Mouse (Mus musculus) kidney, adult 2 months (tissue): Measurements from ENCODE around the gene Tgm5. TPM values are rescaled to one million over a fixed set of nuclear protein-coding genes. Genes with fewer than 3 reads are reported as not detected.
"Not testable (repeated sequence)": the region's sequence is repeated elsewhere in the genome, so short reads cannot be mapped to it uniquely, and the experiment has no call there.

Source experiments
- DNase-seq: peaks from one replicate; pipeline ENCODE4 v3.0.0; 2021
- H3K27ac ChIP-seq: fragments of 200-500 bp; 2 replicates; pipeline ENCODE4 v1.5.1; 2012; ENCODE audit warnings: low read depth, low read length, control low read depth, inconsistent platforms; ENCODE audit not compliant: insufficient read depth
- H3K27me3 ChIP-seq: fragments of 200-500 bp; replicated peaks from 2 replicates; pipeline ENCODE4 v1.6.1; 2012; ENCODE audit warnings: mild to moderate bottlenecking, moderate library complexity, low read length, inconsistent platforms; ENCODE audit not compliant: control insufficient read depth, insufficient read depth
- H3K36me3 ChIP-seq: fragments of 200-500 bp; 2 replicates; pipeline ENCODE4 v1.6.1; 2012; ENCODE audit warnings: mild to moderate bottlenecking, moderate library complexity, low read length, inconsistent platforms; ENCODE audit not compliant: control insufficient read depth, insufficient read depth
- H3K4me1 ChIP-seq: fragments of 200-500 bp; 2 replicates; pipeline ENCODE4 v1.6.1; 2011; ENCODE audit warnings: low read length; ENCODE audit not compliant: control insufficient read depth, insufficient read depth
- H3K4me3 ChIP-seq: fragments of 200-500 bp; 2 replicates; pipeline ENCODE4 v1.5.1; 2011; ENCODE audit warnings: mild to moderate bottlenecking, low read depth, low read length, control low read depth; ENCODE audit not compliant: insufficient read depth
- CTCF ChIP-seq: fragments of 200-500 bp; conservative IDR thresholded peaks from 2 replicates; pipeline ENCODE4 v1.5.1; 2011; ENCODE audit warnings: low read depth, mild to moderate bottlenecking, control low read depth, low read length, moderate library complexity, mixed read lengths; ENCODE audit not compliant: insufficient read depth, insufficient read length
- POLR2A ChIP-seq: fragments of 200-500 bp; IDR thresholded peaks from one replicate; pipeline ENCODE4 v1.6.1; 2011; ENCODE audit warnings: low read depth, low read length, control low read depth
- WGBS: fragments of 180-500 bp; shearing (Covaris S2); methylation state at CpG from one replicate; pipeline ENCODE4 v1.1.7; 2018; 5-methylcytosine and 5-hydroxymethylcytosine counted together
- polyA plus RNA-seq: library from polyadenylated mRNA; depleted of rRNA; stranded (reverse); fragments of >200 nt; gene quantifications from 2 replicates; pipeline ENCODE4 v1.2.3, GENCODE M21; 2012; rRNA removed

Tgm5 gene
- polyA plus RNA-seq = 0.06 and 0.08 TPM in 2 replicates

GRCm38 (mm10) chr2:121085480-121086185 is at the start of gene Tgm5:
Gene Tgm5 (minus strand): TSS chr2:121085841.
- no peaks in the 10 kb centered on the region for H3K4me1 ChIP-seq
- H3K4me3 ChIP-seq = no peak within 1 kb of the TSS
- H3K27ac ChIP-seq = no peak within 1 kb of the TSS
- no peaks in the 10 kb centered on the region for H3K36me3 ChIP-seq
- WGBS = 22% methylated on average over 6 of the region's 6 CpGs
- TF ChIP-seq CTCF = no peak
- TF ChIP-seq POLR2A = no peak
- no peaks in the 10 kb centered on the region for H3K27me3 ChIP-seq
- DNase-seq = peak; percentile 42

GRCm38 (mm10) chr2:121132822-121133221 is 47.2 kb upstream of the Tgm5 start:
- TF ChIP-seq CTCF (no peak), POLR2A (no peak)
- no peak for DNase-seq
- Histone ChIP-seq H3K4me3 (no peak overlapping the region), H3K27ac (no peak overlapping the region), H3K27me3 (no peaks in the 10 kb centered on the region), H3K36me3 (no peaks in the 10 kb centered on the region), H3K4me1 (peaks cover 11% of the 10 kb centered on the region; the same call in 1 of the 2 replicates)
- 81% methylated on average over 1 of the region's 1 CpGs for WGBS

DNA sequence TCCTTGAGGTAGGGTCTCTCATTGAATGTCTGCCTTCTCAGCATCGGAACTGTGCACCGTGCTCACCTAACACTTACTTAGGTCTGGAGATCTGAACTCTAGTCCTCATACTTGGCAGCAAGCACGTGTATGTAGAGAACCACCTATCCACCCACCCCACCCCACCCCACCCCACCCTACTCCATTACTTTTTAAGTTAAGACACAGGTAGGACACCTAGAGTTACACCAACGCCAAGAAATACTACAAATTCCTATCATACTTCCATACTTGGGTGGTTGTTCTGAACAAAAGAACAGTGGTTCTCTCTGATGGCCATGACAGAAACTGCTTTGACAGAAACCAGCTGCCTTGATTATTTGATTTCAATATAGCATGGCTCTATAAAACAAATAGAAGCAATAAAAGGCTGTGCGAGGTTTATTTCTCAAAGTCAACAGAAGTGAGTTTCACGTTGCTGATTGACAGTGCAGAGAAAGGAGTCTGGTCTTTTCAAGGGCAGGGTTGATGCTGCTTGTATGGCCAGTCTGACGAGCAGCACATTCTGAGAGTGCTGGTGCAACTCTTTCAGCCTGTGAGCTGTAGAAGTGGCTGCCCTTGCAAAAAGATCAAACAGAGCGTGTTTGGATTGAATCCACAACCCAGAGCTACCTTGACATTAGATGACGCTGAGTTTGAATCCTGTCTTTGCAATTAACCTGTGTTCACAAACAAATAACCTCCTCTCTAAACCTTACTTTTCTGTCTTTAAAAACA is 43.4 kb upstream of the Tgm5 start:
- Histone ChIP-seq H3K4me3 (no peak overlapping the region), H3K36me3 (no peaks in the 10 kb centered on the region), H3K4me1 (no peaks in the 10 kb centered on the region; the same call in 1 of the 2 replicates), H3K27me3 (no peaks in the 10 kb centered on the region), H3K27ac (no peak overlapping the region)
- DNase-seq = no peak
- 57% methylated on average over 9 of the region's 9 CpGs for whole genome bisulfite sequencing
- TF ChIP-seq CTCF (no peak), POLR2A (no peak)

DNA sequence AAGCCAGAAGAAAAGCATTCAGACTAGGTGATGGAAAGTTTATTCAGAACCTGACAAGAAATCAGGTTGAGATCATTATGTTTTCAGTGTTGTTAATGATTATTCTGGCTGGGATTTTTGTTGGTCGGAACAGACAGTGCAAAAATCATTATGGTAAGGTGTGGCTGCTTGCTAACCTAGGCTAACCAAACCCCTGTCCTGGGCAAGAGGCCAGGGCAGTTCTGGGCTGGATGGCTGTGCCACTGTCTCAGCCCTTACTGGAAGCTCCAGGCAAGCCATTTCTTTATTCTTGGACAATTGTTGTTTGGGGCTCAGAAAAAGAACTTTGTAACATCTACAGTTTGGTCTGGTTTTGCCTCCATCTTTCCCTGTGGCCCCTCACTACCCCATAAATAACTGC is 41.9 kb upstream of the Tgm5 start:
- H3K27ac ChIP-seq = no peak overlapping the region
- no peaks in the 10 kb centered on the region for H3K36me3 ChIP-seq
- no peaks in the 10 kb centered on the region; the same call in 1 of the 2 replicates for H3K4me1 ChIP-seq
- H3K27me3 ChIP-seq = no peaks in the 10 kb centered on the region
- TF ChIP-seq POLR2A (no peak), CTCF (no peak)
- H3K4me3 ChIP-seq = no peak overlapping the region
- peak; percentile 71 for DNase-seq
- WGBS = 50% methylated on average over 1 of the region's 1 CpGs

- H3K4me3 ChIP-seq, DNase-seq, H3K36me3 ChIP-seq, H3K4me1 ChIP-seq, H3K27me3 ChIP-seq, H3K27ac ChIP-seq: not testable (repeated sequence)
- WGBS = 97% methylated on average over 5 of the region's 5 CpGs
These were observed 40.7 kb upstream of the Tgm5 start for GRCm38 (mm10) chr2:121126302-121126701.

GRCm38 (mm10) chr2:121119260-121119659 is 33.6 kb upstream of the Tgm5 start:
- H3K27ac ChIP-seq = no peak overlapping the region
- TF ChIP-seq POLR2A (no peak), CTCF (no peak)
- no peak for DNase-seq
- 90% methylated on average over 3 of the region's 3 CpGs for WGBS
- H3K4me1 ChIP-seq = peaks cover 8% of the 10 kb centered on the region; the same call in 1 of the 2 replicates
- H3K4me3 ChIP-seq = no peak overlapping the region
- no peaks in the 10 kb centered on the region for H3K36me3 ChIP-seq
- H3K27me3 ChIP-seq = no peaks in the 10 kb centered on the region

DNA sequence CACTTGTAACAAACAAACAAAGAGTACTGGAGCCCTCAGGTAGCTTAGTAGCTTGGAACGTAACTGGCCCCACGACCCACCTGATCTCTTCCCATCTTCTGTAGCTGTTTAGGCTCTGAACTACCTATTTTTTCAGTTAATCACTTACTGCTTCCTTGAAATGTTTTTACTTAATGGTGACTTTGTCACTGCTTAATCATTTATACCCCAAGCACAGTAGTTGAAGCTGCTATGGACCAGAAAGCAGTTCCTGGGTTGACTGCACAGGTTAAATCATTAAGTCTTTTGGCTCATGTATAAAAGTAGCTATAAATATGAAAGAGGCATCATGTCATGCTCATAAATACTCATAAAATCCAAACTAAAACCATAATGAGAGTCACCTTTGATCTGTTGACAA is 29.8 kb upstream of the Tgm5 start:
- WGBS = 26% methylated on average over 2 of the region's 2 CpGs
- H3K36me3 ChIP-seq = no peaks in the 10 kb centered on the region
- TF ChIP-seq CTCF = no peak
- no peak for TF ChIP-seq POLR2A
- H3K27ac ChIP-seq = peak overlapping the region; percentile 5; the same call in 1 of the 2 replicates
- H3K4me3 ChIP-seq = no peak overlapping the region
- peaks cover 8% of the 10 kb centered on the region; the same call in 1 of the 2 replicates for H3K4me1 ChIP-seq
- no peaks in the 10 kb centered on the region for H3K27me3 ChIP-seq
- DNase-seq = peak; percentile 59
